In genomic region chr5:118483532-118483931, GRCm38 (mm10) we compare ENCODE assay signal across 11 mouse cellular contexts.
DNase-seq lines count a peak whose midpoint lies in the region; ATAC-seq and TF ChIP-seq lines count a peak whose summit lies in the region.
"Had no signal": no experiment of that assay in that cellular context is flagged by ENCODE, and none has a peak within 500 bp of the region (broad histone marks: within the 10 kb centered on the region; RNA-seq: fewer than 3 reads in every experiment).

No protein-coding gene starts in this region.

- TF ChIP-seq CTCF in heart, adult 2 months (IDR thresholded peaks at IDR 0.05), result no peak
- no peak for TF ChIP-seq CTCF in MEL (IDR thresholded peaks at IDR 0.05 in 2 of 3, conservative IDR thresholded peaks at IDR 0.05 in 1 of 3; ENCODE audit: control insufficient read depth in 1 of 3, insufficient read depth in 1 of 3, low read depth in 2 of 3, low read length in 3 of 3, poor library complexity in 1 of 3, severe bottlenecking in 1 of 3)

- H3K9me3 ChIP-seq in MEL (replicated peaks; ENCODE audit: insufficient read depth, low read length), result no peaks in the 10 kb centered on the region
- no peaks in the 10 kb centered on the region for H3K9me3 ChIP-seq in heart, embryonic 11.5 days (replicated peaks; ENCODE audit: control insufficient read depth, low read length)
- H3K9me3 ChIP-seq in liver, embryonic 16.5 days (replicated peaks; ENCODE audit: control insufficient read depth, low read length), result no peaks in the 10 kb centered on the region
- H3K9me3 ChIP-seq in hindbrain, embryonic 14.5 days (ENCODE audit: control insufficient read depth, low read length), result no peaks in the 10 kb centered on the region

- no peaks in the 10 kb centered on the region for H3K27me3 ChIP-seq in heart, adult 2 months (ENCODE audit: control insufficient read depth, insufficient read depth, low read length)
- no peaks in the 10 kb centered on the region for H3K27me3 ChIP-seq in MEL (ENCODE audit: control insufficient read depth in 1 of 2, insufficient read depth in 2 of 2, low read length in 2 of 2)
- no peaks in the 10 kb centered on the region for H3K27me3 ChIP-seq in heart, embryonic 11.5 days (ENCODE audit: control insufficient read depth, insufficient read depth, low read length)
- no peaks in the 10 kb centered on the region for H3K27me3 ChIP-seq in liver, embryonic 16.5 days (ENCODE audit: control insufficient read depth, insufficient read depth, low read depth, low read length)
- no peaks in the 10 kb centered on the region for H3K27me3 ChIP-seq in hindbrain, embryonic 14.5 days (ENCODE audit: control insufficient read depth, insufficient read depth, low read length)
- H3K27me3 ChIP-seq: CH12.LX had no signal

- intact Hi-C loops in heart, adult 2 months (cut with DNase I), result no loop called here

- ATAC-seq in heart, embryonic 11.5 days (replicated peaks; ENCODE audit: insufficient number of reproducible peaks, low FRiP score, low TSS enrichment), result peak; percentile 76
- ATAC-seq in liver, embryonic 16.5 days (ENCODE audit: low read depth), result peak; percentile 67
- no peak for ATAC-seq in hindbrain, embryonic 14.5 days (ENCODE audit: low FRiP score)

- H3K27ac ChIP-seq in heart, adult 2 months, result peak overlapping the region; percentile 32; the same call in 1 of the 2 replicates
- peak overlapping the region; percentile 91 for H3K27ac ChIP-seq in MEL (ENCODE audit: control insufficient read depth, low read depth, low read length)
- peak overlapping the region; percentile 62 for H3K27ac ChIP-seq in heart, embryonic 11.5 days (ENCODE audit: low read depth, low read length)
- peak overlapping the region; percentile 99 for H3K27ac ChIP-seq in liver, embryonic 16.5 days (ENCODE audit: low read length)
- no peak overlapping the region for H3K27ac ChIP-seq in hindbrain, embryonic 14.5 days

- H3K9ac ChIP-seq in heart, adult 2 months (ENCODE audit: low read depth, low read length), result no peak overlapping the region
- peak overlapping the region; percentile 62 for H3K9ac ChIP-seq in MEL (ENCODE audit: control insufficient read depth, low read depth, low read length, poor library complexity, severe bottlenecking)
- no peak overlapping the region for H3K9ac ChIP-seq in heart, embryonic 11.5 days (ENCODE audit: low read depth, low read length)
- peak overlapping the region; percentile 68 for H3K9ac ChIP-seq in liver, embryonic 16.5 days (ENCODE audit: low read depth, low read length)
- H3K9ac ChIP-seq in hindbrain, embryonic 14.5 days, result no peak overlapping the region

- H3K4me1 ChIP-seq in heart, adult 2 months (ENCODE audit: control insufficient read depth, insufficient read depth, low read length), result peaks cover 2% of the 10 kb centered on the region
- H3K4me1 ChIP-seq in MEL (ENCODE audit: control insufficient read depth in 1 of 2, insufficient read depth in 2 of 2, low read length in 2 of 2), result peaks cover 23 to 75% of the 10 kb centered on the region in 2 experiments
- H3K4me1 ChIP-seq in heart, embryonic 11.5 days (ENCODE audit: control insufficient read depth, insufficient read depth, low read length), result peaks cover 22% of the 10 kb centered on the region
- H3K4me1 ChIP-seq in liver, embryonic 16.5 days (ENCODE audit: control insufficient read depth, low read depth, low read length), result peaks cover 93% of the 10 kb centered on the region
- no peaks in the 10 kb centered on the region for H3K4me1 ChIP-seq in hindbrain, embryonic 14.5 days (replicated peaks; ENCODE audit: control insufficient read depth, insufficient read depth, low read length)

- DNase-seq in heart, adult 2 months, result peak in 1 of 2 experiments; percentile 22
- DNase-seq in heart, postnatal 4 days, result no peak
- DNase-seq in MEL (ENCODE audit: low read depth, low spot score), result peak; percentile 94
- no peak for DNase-seq in ovary, postnatal 14 days (ENCODE audit: low spot score)
- DNase-seq in hindbrain, embryonic 14.5 days (ENCODE audit: low spot score), result no peak
- no peak for DNase-seq in ovary, postnatal 10 days (ENCODE audit: low spot score)
- DNase-seq: cerebellum, postnatal 25 days; lung, postnatal 4 days had no signal

- no peak for TF ChIP-seq RAD21 in MEL (IDR thresholded peaks at IDR 0.05; ENCODE audit: low read depth, low read length)

- no peak for TF ChIP-seq EP300 in heart, adult 2 months (IDR thresholded peaks at IDR 0.05; ENCODE audit: insufficient read depth, low read depth, low read length)
- peak; percentile 90 to 96 for TF ChIP-seq EP300 in MEL (IDR thresholded peaks at IDR 0.05; ENCODE audit: low read depth in 1 of 2, low read length in 2 of 2)

- H3K36me3 ChIP-seq in heart, adult 2 months (ENCODE audit: control insufficient read depth, insufficient read depth, low read length), result no peaks in the 10 kb centered on the region
- peaks cover 0 to 48% of the 10 kb centered on the region in 2 experiments; a peak in 2 of 4 replicates for H3K36me3 ChIP-seq in MEL (ENCODE audit: control insufficient read depth in 1 of 2, insufficient read depth in 2 of 2, low read length in 2 of 2)
- H3K36me3 ChIP-seq in heart, embryonic 11.5 days (ENCODE audit: control insufficient read depth, insufficient read depth, low read length), result no peaks in the 10 kb centered on the region
- H3K36me3 ChIP-seq in liver, embryonic 16.5 days (ENCODE audit: control insufficient read depth, insufficient read depth), result no peaks in the 10 kb centered on the region
- no peaks in the 10 kb centered on the region for H3K36me3 ChIP-seq in hindbrain, embryonic 14.5 days (replicated peaks; ENCODE audit: control insufficient read depth, insufficient read depth)

- peak overlapping the region; percentile 48 for H3K4me2 ChIP-seq in heart, embryonic 11.5 days
- H3K4me2 ChIP-seq in liver, embryonic 16.5 days (ENCODE audit: low read depth, low read length), result peak overlapping the region; percentile 73
- no peak overlapping the region for H3K4me2 ChIP-seq in hindbrain, embryonic 14.5 days (replicated peaks)

- no peaks in the 10 kb centered on the region for H3K79me2 ChIP-seq in heart, adult 2 months (replicated peaks; ENCODE audit: control insufficient read depth, insufficient read depth, low read length)
- H3K79me2 ChIP-seq in MEL (ENCODE audit: control insufficient read depth, insufficient read depth, low read length, poor library complexity), result no peaks in the 10 kb centered on the region

- WGBS in heart, adult 2 months, result 24% methylated on average over 8 of the region's 8 CpGs
- WGBS in heart, embryonic 11.5 days (ENCODE audit: insufficient replicate concordance), result 7% methylated on average over 8 of the region's 8 CpGs
- 5% methylated on average over 8 of the region's 8 CpGs for WGBS in liver, embryonic 16.5 days (ENCODE audit: insufficient replicate concordance)
- 10% methylated on average over 8 of the region's 8 CpGs for WGBS in hindbrain, embryonic 14.5 days

- H3K4me3 ChIP-seq in heart, adult 2 months, result no peak overlapping the region
- H3K4me3 ChIP-seq in MEL (ENCODE audit: control insufficient read depth in 1 of 2, insufficient read depth in 1 of 2, low read depth in 2 of 2, low read length in 2 of 2), result peak overlapping the region; percentile 37 to 67
- H3K4me3 ChIP-seq in heart, embryonic 11.5 days (ENCODE audit: low read depth, low read length), result no peak overlapping the region
- H3K4me3 ChIP-seq in liver, embryonic 16.5 days (ENCODE audit: low read depth, low read length), result peak overlapping the region; percentile 50
- H3K4me3 ChIP-seq in hindbrain, embryonic 14.5 days (replicated peaks; ENCODE audit: low read length), result no peak overlapping the region

- TF ChIP-seq POLR2A in heart, adult 2 months (IDR thresholded peaks at IDR 0.05; ENCODE audit: insufficient read depth, low read depth, low read length), result no peak
- no peak for TF ChIP-seq POLR2A in MEL (IDR thresholded peaks at IDR 0.05; ENCODE audit: control insufficient read depth in 1 of 2, insufficient read depth in 1 of 2, low read depth in 1 of 2, low read length in 2 of 2, poor library complexity in 1 of 2)

TF ChIP-seq in MEL, 35 proteins besides CTCF, POLR2A, EP300 and RAD21 (continues in another document):
- peak; percentile 62 for TF ChIP-seq HCFC1 (IDR thresholded peaks at IDR 0.05; ENCODE audit: low read depth, low read length)
- TF ChIP-seq SIN3A (IDR thresholded peaks at IDR 0.05; ENCODE audit: low read length), result peak; percentile 87
- peak; percentile 96 for TF ChIP-seq ZKSCAN1 (IDR thresholded peaks at IDR 0.05; ENCODE audit: low read depth, low read length)
- TF ChIP-seq TCF12 (IDR thresholded peaks at IDR 0.05; ENCODE audit: low read depth, low read length), result peak; percentile 94
- peak; percentile 78 for TF ChIP-seq BHLHE40 (IDR thresholded peaks at IDR 0.05; ENCODE audit: borderline replicate concordance, low read depth, low read length)
- no peak for TF ChIP-seq E2F4 (IDR thresholded peaks at IDR 0.05; ENCODE audit: borderline replicate concordance, low read depth, low read length)
- TF ChIP-seq TBP (IDR thresholded peaks at IDR 0.05; ENCODE audit: low read depth, low read length), result peak; percentile 29; the same call in 1 of the 2 replicates
- TF ChIP-seq NRF1 (IDR thresholded peaks at IDR 0.05; ENCODE audit: insufficient read depth, low read depth, low read length, poor library complexity, severe bottlenecking), result 0 out of 2 replicates have a peak, but pooled peaks have one; percentile 17
- TF ChIP-seq GABPA (IDR thresholded peaks at IDR 0.05; ENCODE audit: low read depth, low read length), result no peak
- TF ChIP-seq CHD1 (IDR thresholded peaks at IDR 0.05; ENCODE audit: low read depth, low read length), result no peak
- TF ChIP-seq ZNF384 (IDR thresholded peaks at IDR 0.05; ENCODE audit: low read depth, low read length), result 0 out of 2 replicates have a peak, but pooled peaks have one; percentile 9
- TF ChIP-seq MAFK (IDR thresholded peaks at IDR 0.05; ENCODE audit: borderline replicate concordance, low read depth, low read length), result no peak; the same call in 1 of the 2 replicates
- peak; percentile 89; the same call in 1 of the 2 replicates for TF ChIP-seq MAZ (IDR thresholded peaks at IDR 0.05; ENCODE audit: low read depth, low read length)
- no peak for TF ChIP-seq USF1 (IDR thresholded peaks at IDR 0.05; ENCODE audit: low read depth, low read length)
- no peak for TF ChIP-seq MEF2A (IDR thresholded peaks at IDR 0.05; ENCODE audit: extremely low read depth, insufficient replicate concordance, low read depth, low read length, poor library complexity, severe bottlenecking)
- TF ChIP-seq UBTF (IDR thresholded peaks at IDR 0.05; ENCODE audit: borderline replicate concordance, insufficient read depth, low read depth, low read length), result no peak
- TF ChIP-seq CHD2 (IDR thresholded peaks at IDR 0.05; ENCODE audit: low read length), result peak; percentile 81
- TF ChIP-seq NELFE (IDR thresholded peaks at IDR 0.05; ENCODE audit: low read depth, low read length), result no peak
- TF ChIP-seq JUND (IDR thresholded peaks at IDR 0.05; ENCODE audit: low read depth, low read length), result 0 out of 2 replicates have a peak, but pooled peaks have one; percentile 24
- peak; percentile 43; the same call in 1 of the 2 replicates for TF ChIP-seq MAX (IDR thresholded peaks at IDR 0.05; ENCODE audit: low read length)
- TF ChIP-seq KAT2A (conservative IDR thresholded peaks at IDR 0.05; ENCODE audit: low read depth, low read length), result no peak; the same call in 1 of the 2 replicates

Comparison
In these comparisons a context has a peak if more than half of its experiments do, and no peak if none do; other contexts are left out.
1. H3K4me3 ChIP-seq: peak in MEL (2 of 2) and liver, embryonic 16.5 days (single experiment); none in heart, adult 2 months (single experiment), heart, embryonic 11.5 days (single experiment) and hindbrain, embryonic 14.5 days (single experiment).
2. H3K9ac ChIP-seq: peak in MEL (single experiment) and liver, embryonic 16.5 days (single experiment); none in heart, adult 2 months (single experiment), heart, embryonic 11.5 days (single experiment) and hindbrain, embryonic 14.5 days (single experiment).